Mouse (Mus musculus): ENCODE data around the gene Srcin1. TPM values are rescaled to one million over a fixed set of nuclear protein-coding genes. Genes with fewer than 3 reads are reported as not detected.

Srcin1 gene
- polyA plus RNA-seq, 1 experiment from 2014 or later: 0.33 TPM

DNA sequence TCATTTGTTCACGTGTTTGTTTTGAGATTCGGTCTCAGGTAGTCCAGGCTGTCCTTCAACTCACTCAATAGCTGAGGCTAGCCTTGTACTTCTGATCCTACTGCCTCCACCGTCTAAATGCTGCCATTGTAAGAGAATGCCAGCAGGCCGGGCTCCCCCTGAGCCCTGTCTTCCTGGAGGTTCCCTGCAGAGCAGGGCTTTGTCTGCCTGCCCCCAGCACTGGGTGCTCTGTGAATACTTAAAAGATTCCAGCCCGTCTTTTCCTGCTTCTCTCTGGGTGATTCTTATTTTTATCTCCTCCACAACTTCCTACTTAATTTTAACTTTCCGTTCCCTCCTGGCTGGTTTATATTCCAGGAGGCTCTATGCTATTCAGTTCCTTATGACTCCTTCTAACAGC is 26.2 kb upstream of the Srcin1 start:
- H3K9me3 ChIP-seq: no peaks in the 10 kb centered on the region
- no peaks in the 10 kb centered on the region for H3K36me3 ChIP-seq
- no peak overlapping the region for H3K27ac ChIP-seq
- H3K4me2 ChIP-seq: no peak overlapping the region
- ATAC-seq (ENCODE audit: insufficient read depth, low FRiP score, low read depth): no peak
- H3K9ac ChIP-seq: no peak overlapping the region
- H3K4me1 ChIP-seq: no peaks in the 10 kb centered on the region
- WGBS: 31% methylated on average over 6 of the region's 6 CpGs
- no peaks in the 10 kb centered on the region for H3K27me3 ChIP-seq (replicated peaks)
- no peak overlapping the region for H3K4me3 ChIP-seq (replicated peaks)

GRCm38 (mm10) chr11:97599104-97599503 is 23.1 kb upstream of the Srcin1 start:
- no peak overlapping the region for H3K27ac ChIP-seq
- 88% methylated on average over 8 of the region's 8 CpGs for WGBS

GRCm38 (mm10) chr11:97597945-97598691 is 22.1 kb upstream of the Srcin1 start:
- no peaks in the 10 kb centered on the region for H3K9me3 ChIP-seq
- H3K4me2 ChIP-seq: no peak overlapping the region
- no peaks in the 10 kb centered on the region for H3K27me3 ChIP-seq (replicated peaks)
- H3K4me1 ChIP-seq: no peaks in the 10 kb centered on the region
- no peak overlapping the region for H3K4me3 ChIP-seq (replicated peaks)
- H3K9ac ChIP-seq: no peak overlapping the region
- H3K36me3 ChIP-seq: no peaks in the 10 kb centered on the region
- no peak overlapping the region for H3K27ac ChIP-seq
- no peak for ATAC-seq (ENCODE audit: insufficient read depth, low FRiP score, low read depth)
- WGBS: 68% methylated on average over 10 of the region's 10 CpGs

More at GRCm38 (mm10) chr11:97599104-97599503, 23.1 kb upstream of the Srcin1 start:
- Histone ChIP-seq H3K4me1 (no peaks in the 10 kb centered on the region), H3K27me3 (replicated peaks) (no peaks in the 10 kb centered on the region), H3K9me3 (no peaks in the 10 kb centered on the region), H3K9ac (no peak overlapping the region), H3K36me3 (no peaks in the 10 kb centered on the region), H3K4me3 (replicated peaks) (no peak overlapping the region), H3K4me2 (no peak overlapping the region)
- ATAC-seq (ENCODE audit: insufficient read depth, low FRiP score, low read depth): no peak

GRCm38 (mm10) chr11:97594136-97594535 is 18.1 kb upstream of the Srcin1 start:
- no peak for ATAC-seq (ENCODE audit: insufficient read depth, low FRiP score, low read depth)
- H3K36me3 ChIP-seq: no peaks in the 10 kb centered on the region
- no peak overlapping the region for H3K4me2 ChIP-seq
- H3K9me3 ChIP-seq: no peaks in the 10 kb centered on the region
- H3K4me3 ChIP-seq (replicated peaks): no peak overlapping the region
- WGBS: 33% methylated on average over 6 of the region's 6 CpGs
- 0 out of 2 replicates have a peak, but pooled peaks cover 3% of the 10 kb centered on the region for H3K4me1 ChIP-seq
- no peak overlapping the region for H3K27ac ChIP-seq
- H3K27me3 ChIP-seq (replicated peaks): peaks cover 8% of the 10 kb centered on the region; the same call in 1 of the 2 replicates
- H3K9ac ChIP-seq: no peak overlapping the region

DNA sequence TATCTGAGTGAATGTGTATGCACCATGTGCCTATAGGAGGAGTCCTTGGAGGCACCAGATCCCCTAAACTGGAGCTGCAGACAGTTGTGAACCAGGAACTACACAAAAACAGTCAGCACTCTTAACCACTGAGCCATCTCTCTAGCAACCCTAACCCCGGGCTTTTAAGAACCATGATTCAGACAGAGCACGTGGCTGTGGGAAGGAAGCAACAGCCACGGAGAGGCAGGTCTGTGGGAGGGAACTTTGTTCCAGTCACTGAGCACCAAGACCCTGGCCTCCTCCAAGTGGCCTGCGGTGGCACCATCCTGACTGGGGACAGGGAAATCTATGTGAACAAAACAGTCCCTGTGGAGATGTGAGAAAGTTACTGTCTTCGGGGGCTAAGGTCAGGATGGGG is 15.9 kb upstream of the Srcin1 start:
- H3K36me3 ChIP-seq: no peaks in the 10 kb centered on the region
- 0 out of 2 replicates have a peak, but pooled peaks cover 3% of the 10 kb centered on the region for H3K4me1 ChIP-seq
- no peak overlapping the region for H3K4me2 ChIP-seq
- WGBS: 45% methylated on average over 5 of the region's 5 CpGs
- no peak overlapping the region for H3K9ac ChIP-seq
- H3K4me3 ChIP-seq (replicated peaks): no peak overlapping the region
- no peak for ATAC-seq (ENCODE audit: insufficient read depth, low FRiP score, low read depth)
- peaks cover 8% of the 10 kb centered on the region; the same call in 1 of the 2 replicates for H3K27me3 ChIP-seq (replicated peaks)
- H3K27ac ChIP-seq: no peak overlapping the region
- H3K9me3 ChIP-seq: no peaks in the 10 kb centered on the region

GRCm38 (mm10) chr11:97590227-97590960 is 14.4 kb upstream of the Srcin1 start:
- no peak overlapping the region for H3K4me3 ChIP-seq (replicated peaks)
- no peak overlapping the region for H3K27ac ChIP-seq
- H3K9me3 ChIP-seq: no peaks in the 10 kb centered on the region
- peaks cover 8% of the 10 kb centered on the region; the same call in 1 of the 2 replicates for H3K27me3 ChIP-seq (replicated peaks)
- 0 out of 2 replicates have a peak, but pooled peaks cover 3% of the 10 kb centered on the region for H3K4me1 ChIP-seq
- no peaks in the 10 kb centered on the region for H3K36me3 ChIP-seq
- no peak for ATAC-seq (ENCODE audit: insufficient read depth, low FRiP score, low read depth)
- WGBS: 46% methylated on average over 24 of the region's 24 CpGs
- H3K4me2 ChIP-seq: no peak overlapping the region
- no peak overlapping the region for H3K9ac ChIP-seq

DNA sequence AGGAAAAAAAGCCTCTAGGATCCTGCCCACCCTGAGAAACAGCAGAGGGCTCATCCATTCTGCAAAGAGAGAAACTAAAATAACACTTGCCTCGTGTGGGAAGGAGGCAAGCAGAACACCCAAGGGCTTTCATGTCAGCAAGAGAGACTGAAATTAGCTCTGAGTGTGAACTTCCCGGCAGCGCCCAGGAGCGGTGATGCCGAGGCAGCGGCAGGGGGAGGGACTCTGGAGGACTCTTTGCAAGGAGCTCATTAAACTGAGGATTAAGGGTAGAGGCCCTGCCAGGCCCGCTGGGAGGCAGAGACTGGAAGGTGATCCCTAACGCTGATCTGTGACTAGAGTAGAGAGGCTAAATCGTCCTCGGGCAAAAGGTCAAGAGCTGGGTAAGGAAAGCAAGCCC is 13.2 kb upstream of the Srcin1 start:
- no peaks in the 10 kb centered on the region for H3K36me3 ChIP-seq
- H3K27me3 ChIP-seq (replicated peaks): peaks cover 8% of the 10 kb centered on the region; the same call in 1 of the 2 replicates
- H3K27ac ChIP-seq: no peak overlapping the region
- H3K9me3 ChIP-seq: no peaks in the 10 kb centered on the region
- H3K4me3 ChIP-seq (replicated peaks): no peak overlapping the region
- 0 out of 2 replicates have a peak, but pooled peaks cover 3% of the 10 kb centered on the region for H3K4me1 ChIP-seq
- no peak overlapping the region for H3K9ac ChIP-seq
- H3K4me2 ChIP-seq: no peak overlapping the region
- ATAC-seq (ENCODE audit: insufficient read depth, low FRiP score, low read depth): no peak
- WGBS: 13% methylated on average over 10 of the region's 10 CpGs

DNA sequence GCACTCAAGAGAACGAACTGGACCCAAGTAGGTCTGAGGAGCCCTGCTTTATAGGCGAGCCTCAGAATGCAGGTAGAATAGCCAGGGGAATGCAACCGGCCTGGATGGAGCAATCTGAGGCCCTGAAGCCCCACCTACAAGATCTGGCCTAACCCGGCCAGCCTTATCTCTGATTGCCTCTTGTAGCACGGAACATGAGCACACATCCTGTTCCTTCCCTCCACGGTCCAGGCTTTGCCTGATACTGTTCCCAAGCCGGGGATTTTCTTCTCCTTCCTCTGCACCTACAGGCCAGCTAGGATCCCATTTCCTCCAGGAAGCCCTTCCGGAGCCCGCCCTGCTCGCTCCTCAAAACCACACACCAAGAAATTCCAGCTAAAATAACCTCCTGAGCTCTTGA is 9.9 kb upstream of the Srcin1 start:
- Histone ChIP-seq H3K9me3 (no peaks in the 10 kb centered on the region), H3K9ac (no peak overlapping the region), H3K4me2 (no peak overlapping the region), H3K27me3 (replicated peaks) (peaks cover 8% of the 10 kb centered on the region; the same call in 1 of the 2 replicates), H3K27ac (no peak overlapping the region), H3K4me1 (0 out of 2 replicates have a peak, but pooled peaks cover 3% of the 10 kb centered on the region), H3K4me3 (replicated peaks) (no peak overlapping the region), H3K36me3 (no peaks in the 10 kb centered on the region)
- ATAC-seq (ENCODE audit: insufficient read depth, low FRiP score, low read depth): peak; percentile 86
- 47% methylated on average over 10 of the region's 10 CpGs for WGBS

- Histone ChIP-seq H3K4me2 (no peak overlapping the region), H3K4me1 (0 out of 2 replicates have a peak, but pooled peaks cover 3% of the 10 kb centered on the region), H3K4me3 (replicated peaks) (no peak overlapping the region), H3K9me3 (no peaks in the 10 kb centered on the region), H3K27ac (no peak overlapping the region), H3K9ac (no peak overlapping the region), H3K36me3 (no peaks in the 10 kb centered on the region), H3K27me3 (replicated peaks) (0 out of 2 replicates have a peak, but pooled peaks cover 4% of the 10 kb centered on the region)
- no peak for ATAC-seq (ENCODE audit: insufficient read depth, low FRiP score, low read depth)
- WGBS: 77% methylated on average over 7 of the region's 7 CpGs
These were observed 8.5 kb upstream of the Srcin1 start for GRCm38 (mm10) chr11:97584476-97584875.

GRCm38 (mm10) chr11:97579088-97579857 is 3.3 kb upstream of the Srcin1 start:
- Histone ChIP-seq H3K27me3 (replicated peaks) (peaks cover 22% of the 10 kb centered on the region), H3K4me2 (no peak overlapping the region), H3K4me3 (replicated peaks) (no peak overlapping the region), H3K9ac (no peak overlapping the region), H3K27ac (no peak overlapping the region; the same call in 1 of the 2 replicates), H3K4me1 (peaks cover 20% of the 10 kb centered on the region), H3K36me3 (no peaks in the 10 kb centered on the region), H3K9me3 (no peaks in the 10 kb centered on the region)
- no peak for ATAC-seq (ENCODE audit: insufficient read depth, low FRiP score, low read depth)
- 21% methylated on average over 10 of the region's 10 CpGs for WGBS

DNA sequence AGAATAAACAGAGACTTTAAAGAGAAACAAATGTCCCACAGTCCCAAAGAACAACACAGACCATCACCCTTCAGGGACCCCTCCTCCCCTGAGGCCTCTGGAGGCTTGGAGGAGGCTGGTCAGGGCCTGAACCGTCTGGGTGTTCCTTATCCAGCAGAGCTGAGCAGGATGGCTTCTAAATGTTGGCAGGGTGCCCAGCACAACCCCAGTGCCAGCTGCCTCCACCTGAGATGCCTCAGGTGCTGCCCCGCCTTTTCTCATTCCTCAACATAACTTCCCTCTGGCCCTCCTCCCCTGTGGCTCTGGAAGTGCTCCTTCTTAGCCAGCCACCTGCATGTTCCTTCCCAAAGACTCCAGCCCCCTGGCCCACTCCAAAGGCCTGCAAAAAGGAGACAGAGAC is 2.3 kb upstream of the Srcin1 start:
- no peak; the same call in 1 of the 2 replicates for ATAC-seq (ENCODE audit: insufficient read depth, low FRiP score, low read depth)
- Histone ChIP-seq H3K9me3 (no peaks in the 10 kb centered on the region), H3K4me2 (no peak overlapping the region), H3K27me3 (replicated peaks) (peaks cover 32% of the 10 kb centered on the region), H3K27ac (no peak overlapping the region), H3K4me1 (peaks cover 28% of the 10 kb centered on the region), H3K36me3 (no peaks in the 10 kb centered on the region), H3K4me3 (replicated peaks) (no peak overlapping the region), H3K9ac (no peak overlapping the region)
- WGBS: 32% methylated on average over 2 of the region's 2 CpGs

Measured in stomach, embryonic 15.5 days (tissue).